Mouse (Mus musculus) CD8-positive naive resting alpha-beta T cell, adult 2 months (primary cell): ENCODE data around the gene Zfp786.
A peak's percentile ranks its signal among the peaks of the same experiment; 100 is the strongest.

Experiments used
- DNase-seq, 2 experiments: peaks; one replicate each; pipeline ENCODE4 v3.0.0; 2022; ENCODE audit warnings: low read depth in 2 of 2, low spot score in 2 of 2

Gene Zfp786

DNA sequence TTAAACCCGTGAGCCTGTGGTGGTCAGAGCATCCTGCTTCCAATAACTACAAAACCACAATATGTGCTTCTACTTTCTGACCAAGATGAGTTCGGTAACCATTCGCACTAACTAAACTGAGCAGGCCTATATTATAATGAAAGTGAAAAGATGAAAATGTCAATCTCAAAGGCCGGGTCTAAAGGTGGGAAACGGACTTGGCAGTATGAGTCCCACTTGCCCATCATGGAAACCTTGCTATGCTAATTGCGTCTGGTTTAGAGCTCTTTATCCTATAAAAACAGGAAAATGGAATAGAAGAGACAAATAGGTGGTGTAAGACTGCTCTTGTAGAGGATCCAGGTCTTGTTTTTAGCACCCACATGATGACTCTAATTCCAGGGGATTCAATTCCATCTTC lies 8.9 kb downstream of the Zfp786 start:
- DNase-seq, result no peak

DNA sequence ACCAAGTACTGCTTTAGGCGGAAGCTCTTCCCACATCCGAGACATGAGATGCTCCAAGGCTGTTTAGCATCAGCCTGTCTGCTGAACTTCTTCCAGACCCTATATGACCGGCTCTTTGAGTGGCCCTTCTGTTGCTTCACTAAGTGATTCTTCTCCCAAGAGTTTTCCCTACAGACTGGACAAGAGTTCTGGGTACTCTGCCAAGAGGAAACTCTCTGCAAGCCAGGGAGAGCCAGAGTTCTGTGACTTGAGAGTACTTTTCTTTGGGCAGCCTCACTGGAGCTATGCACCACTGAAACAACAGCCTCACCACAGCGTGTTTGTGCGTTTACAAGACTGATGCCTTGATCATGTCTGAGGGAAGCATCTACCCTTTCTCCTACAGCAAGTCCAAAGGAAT lies 9.4 kb downstream of the Zfp786 start:
- no peak for DNase-seq

DNA sequence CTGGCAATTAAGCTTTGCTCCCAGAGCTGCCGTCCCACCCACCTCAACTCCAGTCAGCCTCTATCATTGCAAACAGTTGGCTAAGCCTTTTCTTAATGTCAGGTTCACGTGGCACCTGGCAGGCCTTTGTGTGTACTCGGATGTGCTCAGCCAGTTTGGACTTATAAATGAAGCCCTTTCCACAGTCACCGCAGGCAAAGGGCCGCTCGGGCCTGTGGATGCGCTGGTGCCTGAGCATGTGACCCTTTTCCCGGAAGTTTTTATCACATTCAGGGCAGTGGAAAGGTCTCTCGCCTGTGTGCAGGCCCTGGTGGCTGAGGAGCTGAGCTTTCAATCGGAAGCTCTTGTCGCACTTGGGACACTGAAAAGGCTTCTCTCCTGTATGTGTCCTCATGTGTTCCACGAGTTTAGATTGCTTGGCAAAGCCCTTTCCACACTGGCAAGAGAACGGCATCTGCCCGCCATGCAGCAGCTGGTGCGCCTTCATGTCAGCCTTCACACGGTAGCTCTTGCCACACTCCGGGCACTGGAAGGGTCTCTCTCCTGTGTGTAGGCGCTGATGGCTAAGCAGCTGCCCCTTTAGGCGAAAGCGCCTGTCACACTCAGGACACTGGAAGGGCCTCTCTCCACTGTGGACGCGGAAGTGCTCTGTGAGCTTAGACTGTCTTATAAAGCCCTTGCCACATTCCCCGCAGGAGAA lies 10.9 kb downstream of the Zfp786 start:
- no peak for DNase-seq

DNA sequence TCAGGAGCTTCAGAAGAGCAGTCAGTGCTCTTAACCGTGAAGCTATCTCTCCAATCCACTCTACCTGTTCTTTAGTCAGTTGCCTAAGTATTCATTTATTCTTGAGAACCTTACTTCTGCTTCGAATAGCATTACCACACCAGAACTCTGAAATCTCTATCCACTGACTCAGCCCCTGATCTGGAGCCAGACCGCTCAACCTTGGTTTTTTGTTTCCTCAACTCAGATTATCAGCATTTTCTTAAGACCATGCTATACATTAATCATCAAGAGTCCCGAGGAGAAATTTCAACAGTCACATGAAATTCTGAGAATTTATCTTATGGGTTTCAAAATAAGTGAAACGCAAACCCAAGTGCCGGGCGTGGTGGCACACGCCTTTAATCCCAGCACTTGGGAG lies 11.9 kb downstream of the Zfp786 start:
- DNase-seq, result no peak

DNA sequence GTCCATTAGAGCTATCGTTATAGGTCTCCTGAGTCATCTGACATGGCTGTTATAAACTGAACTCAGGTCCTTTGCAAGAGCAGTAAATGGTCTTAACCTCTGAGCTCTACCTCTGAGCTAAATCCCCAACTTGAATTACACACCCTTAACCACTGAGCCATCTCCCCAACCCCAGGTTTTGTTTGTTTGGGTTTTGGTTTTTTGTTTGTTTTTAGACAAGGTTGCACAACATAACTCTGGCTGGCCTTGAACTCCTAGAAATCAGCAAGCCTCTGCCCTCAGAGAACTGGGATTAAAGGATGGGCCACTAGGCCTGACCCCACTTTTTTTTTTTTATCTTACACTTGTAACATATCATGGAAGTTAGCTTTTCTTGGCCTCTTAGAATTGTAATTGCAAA lies 14.5 kb downstream of the Zfp786 start:
- no peak for DNase-seq

- peak; percentile 97 for DNase-seq
These were observed 17.3 kb downstream of the Zfp786 start, which contains the start of gene Pdia4 for GRCm38 (mm10) chr6:47813257-47813878. Gene Pdia4 (minus strand): TSS chr6:47813430.

DNA sequence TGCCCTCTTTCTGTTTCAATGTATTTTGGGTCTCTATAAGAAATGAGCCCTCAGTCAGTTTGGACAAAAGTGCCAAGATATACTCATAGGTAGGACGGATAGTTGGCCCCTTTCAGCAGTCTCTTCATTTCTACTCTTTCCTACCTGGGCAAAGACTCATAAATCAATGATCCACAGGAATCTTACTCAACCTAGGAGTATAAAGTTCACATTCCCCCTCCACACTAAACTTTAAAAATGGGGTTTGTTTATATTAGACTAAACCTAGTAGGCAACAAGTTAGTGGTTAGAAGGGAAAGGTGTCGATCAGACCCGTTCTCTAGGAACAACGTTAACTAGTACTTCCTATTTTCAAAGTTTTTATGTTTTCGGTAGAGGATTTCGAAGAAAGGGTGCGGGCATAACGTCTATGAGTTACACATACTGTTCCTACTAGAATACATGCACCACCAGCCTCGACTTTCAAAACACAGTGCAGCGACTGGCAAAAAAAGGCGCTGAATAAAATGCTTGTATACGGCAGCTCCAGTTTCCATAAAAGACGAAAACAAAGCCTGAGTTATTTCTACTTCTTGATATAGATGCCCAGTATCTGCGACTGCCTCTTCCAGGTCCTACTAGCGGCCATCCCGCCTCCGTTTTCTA lies 18.3 kb downstream of the Zfp786 start:
- no peak for DNase-seq

- no peak for DNase-seq
These were observed 19.3 kb downstream of the Zfp786 start for GRCm38 (mm10) chr6:47811324-47811723.

DNA sequence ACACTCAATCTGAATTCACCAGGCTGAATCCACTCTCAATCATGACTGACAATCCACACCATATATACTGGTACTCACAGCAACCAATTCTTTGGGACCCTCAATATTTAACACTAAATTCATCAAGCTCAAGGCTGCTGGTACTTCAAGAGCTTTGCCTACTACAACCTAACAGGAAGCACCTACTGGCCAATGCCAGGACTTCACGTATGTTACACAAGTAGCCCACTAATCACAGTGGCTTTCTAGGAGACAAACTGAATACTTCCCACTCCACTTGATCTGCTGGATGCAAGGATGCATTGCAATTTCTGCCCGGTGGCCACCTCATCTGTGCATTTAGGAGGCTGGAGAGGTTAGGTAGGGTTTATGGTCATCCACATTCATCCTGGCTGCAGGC lies 20.5 kb downstream of the Zfp786 start:
- DNase-seq, result no peak

GRCm38 (mm10) chr6:47809053-47809452 lies 21.6 kb downstream of the Zfp786 start:
- DNase-seq, result no peak

DNA sequence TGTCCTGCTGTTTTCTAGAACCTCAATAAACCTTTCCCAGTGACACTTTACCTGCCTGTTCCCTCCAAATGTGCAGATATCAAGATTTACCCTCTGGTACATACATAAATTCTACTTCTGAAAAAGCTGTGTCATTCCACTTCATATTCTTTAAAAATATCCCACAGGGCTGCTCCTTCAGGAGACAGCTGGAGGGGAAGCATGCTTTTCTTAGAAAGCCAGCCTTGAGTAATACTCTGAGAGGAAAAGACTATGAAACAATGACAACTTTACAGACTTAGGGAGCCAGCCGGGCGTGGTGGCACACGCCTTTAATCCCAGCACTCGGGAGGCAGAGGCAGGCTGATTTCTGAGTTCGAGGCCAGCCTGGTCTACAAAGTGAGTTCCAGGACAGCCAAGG lies 22.1 kb downstream of the Zfp786 start:
- DNase-seq, result no peak

DNA sequence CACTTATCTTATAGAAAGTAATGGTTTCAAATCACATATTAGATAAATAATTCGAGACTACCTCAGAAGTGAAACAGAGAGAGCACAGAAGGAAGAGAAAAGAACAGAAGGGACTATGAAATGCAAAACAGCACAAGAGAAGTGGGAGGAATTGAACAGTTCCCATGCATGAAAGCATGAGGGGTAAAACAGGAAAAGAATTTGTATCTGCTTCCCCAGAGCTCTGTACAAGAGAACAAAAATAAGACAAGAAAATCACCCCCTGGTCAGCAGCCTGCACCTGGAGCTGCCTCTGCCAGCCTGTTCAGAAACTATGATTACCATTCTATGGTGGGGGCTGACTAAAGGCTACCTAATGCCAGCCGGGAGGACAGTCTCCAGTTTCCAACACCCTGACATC lies 23.2 kb downstream of the Zfp786 start:
- DNase-seq, result no peak

DNA sequence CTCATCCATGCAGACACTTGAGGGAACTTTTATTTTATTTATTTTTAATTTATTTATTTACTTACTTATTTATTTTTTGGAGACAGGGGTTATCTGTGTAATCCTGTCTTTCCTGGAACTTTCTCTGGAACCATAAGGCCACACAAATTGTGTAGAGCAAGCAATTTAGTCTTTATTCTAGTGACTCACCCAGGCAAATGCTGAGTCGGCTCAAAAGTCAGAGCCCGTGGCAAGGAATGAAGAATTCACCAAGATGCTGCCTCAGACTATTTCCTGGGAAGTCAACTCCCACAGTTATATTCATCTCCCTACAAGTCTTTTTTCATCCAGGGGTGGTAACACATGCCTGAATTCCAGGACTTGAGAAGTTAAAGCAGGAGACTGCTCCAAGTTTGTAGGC lies 25.1 kb downstream of the Zfp786 start:
- no peak for DNase-seq

GRCm38 (mm10) chr6:47799079-47799478 lies 31.6 kb downstream of the Zfp786 start:
- peak; percentile 67 to 74 for DNase-seq

GRCm38 (mm10) chr6:47794106-47794830 lies 36.4 kb downstream of the Zfp786 start:
- DNase-seq, result no peak

DNA sequence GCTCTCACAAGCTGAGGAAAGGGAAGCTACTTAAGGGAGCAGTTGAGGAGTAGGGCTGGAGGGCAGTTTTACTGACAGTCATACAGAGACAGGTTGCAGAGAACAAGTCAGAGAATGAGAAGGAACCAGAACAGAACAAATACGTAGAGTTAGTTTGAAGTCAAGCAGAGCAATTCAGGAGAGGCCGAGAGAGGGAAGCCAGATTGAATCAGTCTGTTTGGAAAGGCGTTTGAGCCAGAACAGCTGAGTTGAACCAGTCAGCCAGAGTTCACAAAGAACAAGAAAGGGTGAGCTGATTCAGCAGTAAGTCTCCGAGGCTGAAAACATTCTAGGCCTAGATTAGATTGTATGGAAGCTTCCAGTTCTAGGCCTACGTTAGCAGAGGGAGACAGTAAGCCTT lies 37.4 kb downstream of the Zfp786 start:
- no peak for DNase-seq

DNA sequence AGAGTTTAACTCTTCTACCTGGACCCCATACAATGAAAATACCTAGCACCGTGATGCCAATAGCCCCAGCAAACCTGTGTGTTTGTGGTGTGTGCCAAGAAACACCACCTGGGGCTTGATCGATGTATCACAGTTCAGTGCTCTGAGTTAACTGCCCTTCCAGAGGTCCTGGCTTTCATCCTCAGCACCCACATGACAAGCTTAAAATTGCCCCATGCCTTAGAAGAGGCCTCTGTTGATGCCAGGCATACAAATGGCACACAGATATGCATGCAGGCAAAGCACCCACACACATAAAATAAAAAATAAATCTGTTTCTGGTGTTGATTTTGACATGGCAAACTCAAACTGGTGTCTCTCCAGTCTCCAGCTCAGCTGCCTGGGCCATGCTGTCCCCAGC lies 38.1 kb downstream of the Zfp786 start:
- no peak for DNase-seq

GRCm38 (mm10) chr6:47790745-47791144 lies 39.9 kb downstream of the Zfp786 start:
- DNase-seq, result no peak

DNA sequence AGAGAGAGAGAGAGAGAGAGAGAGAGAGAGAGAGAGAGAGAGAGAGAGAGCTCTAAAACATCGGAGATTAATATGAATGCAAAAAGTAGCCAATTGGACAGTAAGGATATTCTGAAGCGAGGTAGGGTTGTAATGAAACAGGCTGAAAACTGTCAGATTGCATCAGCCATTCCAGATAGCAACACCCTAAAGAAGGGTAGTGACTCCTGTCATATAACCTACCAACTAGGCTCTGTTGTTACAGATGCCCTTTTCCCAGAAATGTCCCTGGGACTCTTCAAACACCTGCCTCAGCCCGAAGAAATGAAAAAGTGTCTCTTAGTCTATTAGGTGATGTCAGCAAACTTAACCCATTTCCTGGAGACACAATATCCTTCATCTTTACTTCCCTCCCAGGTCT lies 41.8 kb downstream of the Zfp786 start:
- DNase-seq, result no peak

GRCm38 (mm10) chr6:47787941-47788736 lies 42.5 kb downstream of the Zfp786 start:
- DNase-seq, result peak; percentile 73 to 76
